Comparison of ENCODE assay signal across 8 mouse cellular contexts in the genomic region with DNA sequence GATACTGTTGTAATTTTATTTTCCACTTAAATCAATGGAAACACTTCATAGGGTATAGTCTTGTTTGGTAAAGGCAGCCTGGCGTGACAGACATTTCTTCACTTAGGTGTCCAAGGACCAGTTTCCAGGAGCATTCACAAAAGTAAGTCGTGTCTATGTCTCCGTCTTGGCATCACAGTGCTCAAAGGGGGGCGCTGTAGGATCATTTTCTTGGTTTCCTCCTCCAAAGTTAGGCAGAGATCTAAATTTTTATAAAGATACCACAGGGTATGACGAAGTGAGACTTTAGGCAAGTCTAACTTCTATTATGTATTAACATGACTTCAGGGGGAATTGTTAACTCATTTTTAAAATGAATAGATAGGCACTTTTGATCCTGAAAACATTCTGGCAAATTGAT.
DNase-seq lines count a peak whose midpoint lies in the region; ATAC-seq and TF ChIP-seq lines count a peak whose summit lies in the region.

No protein-coding gene starts in this region.

- no peak for ATAC-seq in lung, postnatal 0 days

- no peak overlapping the region for H3K4me2 ChIP-seq in lung, postnatal 0 days (replicated peaks; ENCODE audit: low read depth, low read length)

- no peaks in the 10 kb centered on the region for H3K4me1 ChIP-seq in lung, postnatal 0 days (ENCODE audit: insufficient read depth, low read depth, low read length)

- TF ChIP-seq CTCF in gastrocnemius, adult 2 months (IDR thresholded peaks at IDR 0.05), result peak; percentile 60
- peak; percentile 74 for TF ChIP-seq CTCF in lung, postnatal 0 days (IDR thresholded peaks at IDR 0.05)

- no peak for TF ChIP-seq EP300 in lung, postnatal 0 days (IDR thresholded peaks at IDR 0.05)

- no peaks in the 10 kb centered on the region for H3K9me3 ChIP-seq in lung, postnatal 0 days (ENCODE audit: low read length)

- no peaks in the 10 kb centered on the region for H3K27me3 ChIP-seq in lung, postnatal 0 days (replicated peaks; ENCODE audit: insufficient read depth, low read length)

- DNase-seq in gastrocnemius, adult 2 months, result peak; percentile 36
- DNase-seq in gastrocnemius, postnatal 25 days, result no peak
- DNase-seq in right cerebral cortex, adult 18-20 months, result peak; percentile 10
- DNase-seq in right cerebral cortex, postnatal 36 days (ENCODE audit: low spot score in 2 of 2), result no peak
- peak; percentile 8 for DNase-seq in c-Kit-positive CD71-positive TER-119-negative erythroid progenitor cells, embryonic 14.5 days (ENCODE audit: low read depth)
- peak; percentile 19 for DNase-seq in induced T-regulatory cell, adult 2 months (ENCODE audit: low read depth)
- DNase-seq in lung, postnatal 0 days (ENCODE audit: low spot score), result peak; percentile 65
- DNase-seq in MN1 (ENCODE audit: low spot score), result no peak

- 30% methylated on average over 5 of the region's 5 CpGs for WGBS in lung, postnatal 0 days

- H3K36me3 ChIP-seq in lung, postnatal 0 days (ENCODE audit: insufficient read depth, low read length), result no peaks in the 10 kb centered on the region

- no peak overlapping the region for H3K27ac ChIP-seq in gastrocnemius, adult 2 months
- no peak overlapping the region for H3K27ac ChIP-seq in lung, postnatal 0 days (ENCODE audit: low read length)

- H3K9ac ChIP-seq in lung, postnatal 0 days (replicated peaks; ENCODE audit: low read depth), result no peak overlapping the region

- no peak overlapping the region for H3K4me3 ChIP-seq in gastrocnemius, adult 2 months
- H3K4me3 ChIP-seq in lung, postnatal 0 days (ENCODE audit: low read depth, low read length), result no peak overlapping the region

- intact Hi-C loops in gastrocnemius, adult 2 months (cut with DNase I), result loop anchor here (10.0 kb wide), 1 partner anchor 359 kb away; no protein-coding TSS in a partner anchor

Comparison
In these comparisons a context has a peak if more than half of its experiments do, and no peak if none do; other contexts are left out.
1. DNase-seq: peak in gastrocnemius, adult 2 months (single experiment), right cerebral cortex, adult 18-20 months (single experiment), c-Kit-positive CD71-positive TER-119-negative erythroid progenitor cells, embryonic 14.5 days (single experiment), induced T-regulatory cell, adult 2 months (single experiment) and lung, postnatal 0 days (single experiment); none in gastrocnemius, postnatal 25 days (single experiment), right cerebral cortex, postnatal 36 days (0 of 2) and MN1 (single experiment).